Mouse (Mus musculus): ENCODE measurements at regions not wholly inside any gene's neighbourhood (a gene's known extent, or its start where the extent isn't known, plus 50 kb on each side); places are given as distances from the start of the nearest gene placed in this dataset.

DNA sequence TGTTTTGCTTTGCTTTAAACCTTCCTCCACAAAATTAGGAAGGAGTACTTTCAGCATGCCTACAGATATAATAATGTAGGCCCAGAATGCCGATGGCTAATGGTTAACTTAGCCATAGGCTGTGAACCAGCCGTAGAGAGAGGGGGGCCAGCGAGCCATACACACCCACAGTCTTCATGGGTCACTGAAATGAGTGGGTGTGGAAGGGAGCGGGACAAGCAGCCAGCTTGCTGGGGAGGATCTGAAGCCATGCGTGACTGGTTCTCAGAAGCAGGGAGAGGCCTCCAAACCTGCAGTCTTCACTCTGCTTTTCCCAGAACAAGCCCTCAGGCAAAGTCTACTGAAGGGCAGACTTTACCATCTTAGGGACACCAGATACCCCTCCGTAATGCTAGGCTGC, 50.8 kb upstream of the Ptpn13 start:
- 83% methylated on average over 6 of the region's 6 CpGs for WGBS
- H3K4me1 ChIP-seq (ENCODE audit: control insufficient read depth, insufficient read depth, low read length), result no peaks in the 10 kb centered on the region; the same call in 1 of the 2 replicates

GRCm38 (mm10) chr5:103373089-103373488, 51.9 kb upstream of the Ptpn13 start:
- WGBS, result 80% methylated on average over 4 of the region's 4 CpGs

More for the DNA sequence above, 50.8 kb upstream of the Ptpn13 start:
- TF ChIP-seq CTCF (IDR thresholded peaks at IDR 0.05; ENCODE audit: control insufficient read depth, insufficient read depth, low read length) (no peak), POLR2A (IDR thresholded peaks at IDR 0.05; ENCODE audit: borderline replicate concordance, control insufficient read depth, low read depth, low read length) (no peak)
- Histone ChIP-seq H3K27ac (ENCODE audit: control insufficient read depth, insufficient read depth, low read depth, low read length, poor library complexity) (no peak overlapping the region), H3K4me3 (replicated peaks; ENCODE audit: control insufficient read depth, low read depth, low read length) (no peak overlapping the region)

GRCm38 (mm10) chr5:103370456-103370855, 54.5 kb upstream of the Ptpn13 start:
- 77% methylated on average over 4 of the region's 4 CpGs for WGBS
- TF ChIP-seq CTCF (IDR thresholded peaks at IDR 0.05; ENCODE audit: control insufficient read depth, insufficient read depth, low read length), result no peak
- no peak for TF ChIP-seq POLR2A (IDR thresholded peaks at IDR 0.05; ENCODE audit: borderline replicate concordance, control insufficient read depth, low read depth, low read length)

More at GRCm38 (mm10) chr5:103373089-103373488, 51.9 kb upstream of the Ptpn13 start:
- Histone ChIP-seq H3K4me3 (replicated peaks; ENCODE audit: control insufficient read depth, low read depth, low read length) (no peak overlapping the region), H3K27ac (ENCODE audit: control insufficient read depth, insufficient read depth, low read depth, low read length, poor library complexity) (no peak overlapping the region), H3K4me1 (ENCODE audit: control insufficient read depth, insufficient read depth, low read length) (no peaks in the 10 kb centered on the region)
- TF ChIP-seq POLR2A (IDR thresholded peaks at IDR 0.05; ENCODE audit: borderline replicate concordance, control insufficient read depth, low read depth, low read length) (no peak), CTCF (IDR thresholded peaks at IDR 0.05; ENCODE audit: control insufficient read depth, insufficient read depth, low read length) (no peak)

GRCm38 (mm10) chr5:103368993-103369392, 56.0 kb upstream of the Ptpn13 start:
- TF ChIP-seq CTCF (IDR thresholded peaks at IDR 0.05; ENCODE audit: control insufficient read depth, insufficient read depth, low read length) (no peak), POLR2A (IDR thresholded peaks at IDR 0.05; ENCODE audit: borderline replicate concordance, control insufficient read depth, low read depth, low read length) (no peak)
- Histone ChIP-seq H3K27ac (ENCODE audit: control insufficient read depth, insufficient read depth, low read depth, low read length, poor library complexity) (no peak overlapping the region), H3K4me1 (ENCODE audit: control insufficient read depth, insufficient read depth, low read length) (no peaks in the 10 kb centered on the region), H3K4me3 (replicated peaks; ENCODE audit: control insufficient read depth, low read depth, low read length) (no peak overlapping the region)
- WGBS, result 76% methylated on average over 10 of the region's 10 CpGs

More at GRCm38 (mm10) chr5:103370456-103370855, 54.5 kb upstream of the Ptpn13 start:
- Histone ChIP-seq H3K4me1 (ENCODE audit: control insufficient read depth, insufficient read depth, low read length) (no peaks in the 10 kb centered on the region), H3K4me3 (replicated peaks; ENCODE audit: control insufficient read depth, low read depth, low read length) (no peak overlapping the region), H3K27ac (ENCODE audit: control insufficient read depth, insufficient read depth, low read depth, low read length, poor library complexity) (no peak overlapping the region)

GRCm38 (mm10) chr5:103367201-103367671, 57.8 kb upstream of the Ptpn13 start:
- no peak overlapping the region for H3K27ac ChIP-seq (ENCODE audit: control insufficient read depth, insufficient read depth, low read depth, low read length, poor library complexity)
- 68% methylated on average over 12 of the region's 12 CpGs for WGBS
- H3K4me3 ChIP-seq (replicated peaks; ENCODE audit: control insufficient read depth, low read depth, low read length), result no peak overlapping the region
- TF ChIP-seq POLR2A (IDR thresholded peaks at IDR 0.05; ENCODE audit: borderline replicate concordance, control insufficient read depth, low read depth, low read length), result no peak
- TF ChIP-seq CTCF (IDR thresholded peaks at IDR 0.05; ENCODE audit: control insufficient read depth, insufficient read depth, low read length), result no peak
- no peaks in the 10 kb centered on the region for H3K4me1 ChIP-seq (ENCODE audit: control insufficient read depth, insufficient read depth, low read length)

DNA sequence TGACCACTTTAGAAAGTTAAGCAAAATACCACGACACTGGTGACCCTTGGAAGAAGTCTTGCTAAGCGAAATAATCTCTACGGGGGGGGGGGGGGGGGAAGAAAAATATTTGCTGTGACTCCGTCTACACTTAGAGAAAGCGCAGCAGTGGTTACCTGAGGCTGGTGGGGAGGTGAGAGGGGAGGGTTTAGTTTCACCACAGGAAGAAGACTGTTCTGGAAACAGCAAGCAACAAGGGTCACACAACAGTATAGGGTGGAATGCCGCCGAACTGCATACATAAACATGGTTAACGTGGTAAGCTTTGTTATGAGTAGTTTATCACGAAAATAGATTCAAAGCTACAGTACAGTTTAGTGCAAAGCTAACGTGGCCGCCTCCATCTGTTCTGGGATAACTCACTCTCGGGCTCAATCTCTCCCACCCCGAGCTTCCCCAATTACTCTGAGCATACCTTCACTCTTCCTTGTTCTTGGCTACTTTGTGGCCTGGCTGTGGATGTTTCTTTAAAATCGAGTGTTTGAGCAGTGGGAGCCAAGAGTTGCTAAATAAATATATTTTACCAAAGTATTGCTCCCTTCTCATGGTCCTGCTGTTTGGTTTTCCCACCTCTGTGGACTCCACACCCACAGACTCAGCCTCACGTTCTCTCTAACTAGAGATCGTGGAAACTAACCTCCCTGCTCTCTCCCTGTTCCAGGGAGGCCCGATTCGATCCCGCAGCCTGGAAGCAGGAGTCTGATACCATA, 59.1 kb upstream of the Ptpn13 start:
- no peak for TF ChIP-seq POLR2A (IDR thresholded peaks at IDR 0.05; ENCODE audit: borderline replicate concordance, control insufficient read depth, low read depth, low read length)
- no peak for TF ChIP-seq CTCF (IDR thresholded peaks at IDR 0.05; ENCODE audit: control insufficient read depth, insufficient read depth, low read length)
- no peaks in the 10 kb centered on the region for H3K4me1 ChIP-seq (ENCODE audit: control insufficient read depth, insufficient read depth, low read length)
- H3K4me3 ChIP-seq (replicated peaks; ENCODE audit: control insufficient read depth, low read depth, low read length), result no peak overlapping the region
- no peak overlapping the region for H3K27ac ChIP-seq (ENCODE audit: control insufficient read depth, insufficient read depth, low read depth, low read length, poor library complexity)
- WGBS, result 73% methylated on average over 19 of the region's 19 CpGs

GRCm38 (mm10) chr5:103364791-103365699, 59.9 kb upstream of the Ptpn13 start:
- Histone ChIP-seq H3K4me3 (replicated peaks; ENCODE audit: control insufficient read depth, low read depth, low read length) (no peak overlapping the region), H3K4me1 (ENCODE audit: control insufficient read depth, insufficient read depth, low read length) (no peaks in the 10 kb centered on the region), H3K27ac (ENCODE audit: control insufficient read depth, insufficient read depth, low read depth, low read length, poor library complexity) (no peak overlapping the region)
- WGBS, result 83% methylated on average over 21 of the region's 21 CpGs
- TF ChIP-seq CTCF (IDR thresholded peaks at IDR 0.05; ENCODE audit: control insufficient read depth, insufficient read depth, low read length) (no peak), POLR2A (IDR thresholded peaks at IDR 0.05; ENCODE audit: borderline replicate concordance, control insufficient read depth, low read depth, low read length) (no peak)

- Histone ChIP-seq H3K27ac (ENCODE audit: control insufficient read depth, insufficient read depth, low read depth, low read length, poor library complexity) (peak overlapping the region; percentile 15; the same call in 1 of the 2 replicates), H3K4me3 (replicated peaks; ENCODE audit: control insufficient read depth, low read depth, low read length) (no peak overlapping the region), H3K4me1 (ENCODE audit: control insufficient read depth, insufficient read depth, low read length) (no peaks in the 10 kb centered on the region)
- no peak for TF ChIP-seq POLR2A (IDR thresholded peaks at IDR 0.05; ENCODE audit: borderline replicate concordance, control insufficient read depth, low read depth, low read length)
- TF ChIP-seq CTCF (IDR thresholded peaks at IDR 0.05; ENCODE audit: control insufficient read depth, insufficient read depth, low read length), result no peak
- WGBS, result 53% methylated on average over 13 of the region's 13 CpGs
These were observed 64.2 kb upstream of the Ptpn13 start for GRCm38 (mm10) chr5:103360775-103361247.
